19 mouse cellular contexts compared by ENCODE assay signal in genomic region chr11:115508061-115508460, GRCm38 (mm10). TPM values are rescaled to one million over a fixed set of nuclear protein-coding genes. Genes with fewer than 3 reads are reported as not detected.
DNase-seq lines count a peak whose midpoint lies in the region; ATAC-seq lines count a peak whose summit lies in the region.
"Had no signal": no experiment of that assay in that cellular context is flagged by ENCODE, and none has a peak within 500 bp of the region (broad histone marks: within the 10 kb centered on the region; RNA-seq: fewer than 3 reads in every experiment).

No protein-coding gene starts in this region.

- peaks cover 48% of the 10 kb centered on the region for H3K4me1 ChIP-seq in hindbrain, embryonic 14.5 days (replicated peaks; ENCODE audit: control insufficient read depth, insufficient read depth, low read length)
- peaks cover 43% of the 10 kb centered on the region for H3K4me1 ChIP-seq in hindbrain, embryonic 16.5 days (ENCODE audit: control insufficient read depth, insufficient read depth, low read depth, low read length)

- H3K36me3 ChIP-seq in hindbrain, embryonic 14.5 days (replicated peaks; ENCODE audit: control insufficient read depth, insufficient read depth): peaks cover 21% of the 10 kb centered on the region; the same call in 1 of the 2 replicates
- no peaks in the 10 kb centered on the region; the same call in 1 of the 2 replicates for H3K36me3 ChIP-seq in hindbrain, embryonic 16.5 days (ENCODE audit: control insufficient read depth, insufficient read depth, low read length)
- H3K36me3 ChIP-seq in splenic B cell, adult 2 months (ENCODE audit: control insufficient read depth, insufficient read depth, low read length, poor library complexity, severe bottlenecking): no peaks in the 10 kb centered on the region
- H3K36me3 ChIP-seq: intestine, embryonic 15.5 days had no signal

- H3K27ac ChIP-seq in hindbrain, embryonic 14.5 days: no peak overlapping the region
- no peak overlapping the region for H3K27ac ChIP-seq in hindbrain, embryonic 16.5 days (ENCODE audit: low read depth, low read length)
- H3K27ac ChIP-seq: embryonic facial prominence, embryonic 13.5 days; gastrocnemius, adult 2 months; neural tube, embryonic 13.5 days had no signal

- H3K4me3 ChIP-seq in hindbrain, embryonic 14.5 days (replicated peaks; ENCODE audit: low read length): no peak overlapping the region
- H3K4me3 ChIP-seq in hindbrain, embryonic 16.5 days (ENCODE audit: low read length): no peak overlapping the region
- H3K4me3 ChIP-seq: embryonic facial prominence, embryonic 13.5 days; gastrocnemius, adult 2 months; intestine, embryonic 15.5 days; neural tube, embryonic 13.5 days had no signal

- no peaks in the 10 kb centered on the region for H3K27me3 ChIP-seq in hindbrain, embryonic 14.5 days (ENCODE audit: control insufficient read depth, insufficient read depth, low read length)
- no peaks in the 10 kb centered on the region for H3K27me3 ChIP-seq in hindbrain, embryonic 16.5 days (replicated peaks; ENCODE audit: control insufficient read depth, insufficient read depth, low read length)
- H3K27me3 ChIP-seq in splenic B cell, adult 2 months (ENCODE audit: control insufficient read depth, insufficient read depth, low read length, poor library complexity, severe bottlenecking): no peaks in the 10 kb centered on the region
- H3K27me3 ChIP-seq: embryonic facial prominence, embryonic 13.5 days; intestine, embryonic 15.5 days; neural tube, embryonic 13.5 days had no signal

- H3K4me2 ChIP-seq in hindbrain, embryonic 14.5 days (replicated peaks): no peak overlapping the region; the same call in 1 of the 2 replicates
- no peak overlapping the region for H3K4me2 ChIP-seq in hindbrain, embryonic 16.5 days (ENCODE audit: low read length)
- H3K4me2 ChIP-seq: embryonic facial prominence, embryonic 13.5 days; midbrain, embryonic 11.5 days had no signal

- no peak for DNase-seq in hindbrain, embryonic 14.5 days (ENCODE audit: low spot score)
- peak; percentile 72 for DNase-seq in CD4-positive, CD25-positive, alpha-beta regulatory T cell, adult 2 months (ENCODE audit: low read depth, low spot score)
- peak; percentile 26 for DNase-seq in splenic B cell, adult 2 months (ENCODE audit: low read depth, low spot score)
- DNase-seq in ovary, postnatal 36 days (ENCODE audit: low spot score): no peak
- DNase-seq in layer of hippocampus, adult 18-20 months (ENCODE audit: low spot score in 2 of 2): no peak
- DNase-seq: cerebellum, postnatal 10 days; gastrocnemius, adult 2 months; heart, postnatal 14 days; lung, adult 18-20 months had no signal

- peak overlapping the region; percentile 24; the same call in 1 of the 2 replicates for H3K9ac ChIP-seq in hindbrain, embryonic 14.5 days
- no peak overlapping the region for H3K9ac ChIP-seq in hindbrain, embryonic 16.5 days (ENCODE audit: low read depth, low read length)

- H3K9me3 ChIP-seq in hindbrain, embryonic 14.5 days (ENCODE audit: control insufficient read depth, low read length): no peaks in the 10 kb centered on the region
- H3K9me3 ChIP-seq in hindbrain, embryonic 16.5 days (ENCODE audit: control insufficient read depth, low read length): no peaks in the 10 kb centered on the region
- H3K9me3 ChIP-seq: embryonic facial prominence, embryonic 13.5 days; intestine, embryonic 15.5 days; neural tube, embryonic 13.5 days had no signal

- no peak for ATAC-seq in hindbrain, embryonic 14.5 days (ENCODE audit: low FRiP score)
- no peak for ATAC-seq in hindbrain, embryonic 16.5 days
- ATAC-seq in inflammation-experienced regulatory T-cells, adult 6 months: peak; percentile 76
- ATAC-seq in granulocyte monocyte progenitor cell, adult 5-6 weeks (replicated peaks; ENCODE audit: poor library complexity, severe bottlenecking): no peak
- ATAC-seq: forebrain, embryonic 14.5 days; intestine, embryonic 15.5 days had no signal

- 86% methylated on average over 2 of the region's 2 CpGs for WGBS in hindbrain, embryonic 14.5 days
- 83% methylated on average over 2 of the region's 2 CpGs for WGBS in hindbrain, embryonic 16.5 days

RNA-seq across cellular contexts. Expression of gene Jpt1, which starts 6.1 kb away (rescaled TPM):
- 1,350 and 1,384 TPM in 2 replicates for polyA plus RNA-seq in hindbrain, embryonic 14.5 days (2014; fragmentation: Nextera tagmentation; extraction: Ambion mirVana)
- 1,336 TPM in 2 replicates for polyA plus RNA-seq in hindbrain, embryonic 16.5 days (2015; fragmentation: Nextera tagmentation; extraction: Ambion mirVana)
- polyA plus RNA-seq in inflammation-experienced regulatory T-cells, adult 6 months (2017; shearing (Covaris generic)): 100 to 1,000 TPM; 619 to 638 (median 633) TPM
- 100 to 1,000 TPM; 136 to 139 TPM for total RNA-seq in layer of hippocampus, adult 18-20 months (2021)
- total RNA-seq in granulocyte monocyte progenitor cell, adult 5-6 weeks (2014; fragmentation: Nextera tagmentation): 100 and 137 TPM in 2 replicates
- total RNA-seq in granulocyte monocyte progenitor cell, adult 5-6 weeks (2017): 136 and 149 TPM in 2 replicates

RNA-seq across cellular contexts. Expression of gene Nt5c, which starts 16.4 kb away (rescaled TPM):
- 85.3 and 98.0 TPM in 2 replicates for polyA plus RNA-seq in hindbrain, embryonic 14.5 days (2014; fragmentation: Nextera tagmentation; extraction: Ambion mirVana)
- polyA plus RNA-seq in hindbrain, embryonic 16.5 days (2015; fragmentation: Nextera tagmentation; extraction: Ambion mirVana): 95.8 and 104 TPM in 2 replicates
- polyA plus RNA-seq in inflammation-experienced regulatory T-cells, adult 6 months (2017; shearing (Covaris generic)): 100 to 1,000 TPM; 242 to 269 (median 245) TPM
- 10 to 100 TPM; 66.5 to 66.8 TPM for total RNA-seq in layer of hippocampus, adult 18-20 months (2021)
- total RNA-seq in granulocyte monocyte progenitor cell, adult 5-6 weeks (2014; fragmentation: Nextera tagmentation): 75.8 and 96.5 TPM in 2 replicates
- 113 and 118 TPM in 2 replicates for total RNA-seq in granulocyte monocyte progenitor cell, adult 5-6 weeks (2017)

RNA-seq across cellular contexts. Expression of gene Sumo2, which starts 28.0 kb away (rescaled TPM):
- 968 and 989 TPM in 2 replicates for polyA plus RNA-seq in hindbrain, embryonic 14.5 days (2014; fragmentation: Nextera tagmentation; extraction: Ambion mirVana)
- polyA plus RNA-seq in hindbrain, embryonic 16.5 days (2015; fragmentation: Nextera tagmentation; extraction: Ambion mirVana): 847 and 892 TPM in 2 replicates
- polyA plus RNA-seq in inflammation-experienced regulatory T-cells, adult 6 months (2017; shearing (Covaris generic)): 100 to 1,000 TPM; 668 to 906 (median 737) TPM
- 100 to 1,000 TPM; 307 to 316 TPM for total RNA-seq in layer of hippocampus, adult 18-20 months (2021)
- total RNA-seq in granulocyte monocyte progenitor cell, adult 5-6 weeks (2014; fragmentation: Nextera tagmentation): 482 and 644 TPM in 2 replicates
- 590 and 678 TPM in 2 replicates for total RNA-seq in granulocyte monocyte progenitor cell, adult 5-6 weeks (2017)

RNA-seq across cellular contexts. Expression of gene Armc7, which starts 32.6 kb away (rescaled TPM):
- 14.2 and 14.8 TPM in 2 replicates for polyA plus RNA-seq in hindbrain, embryonic 14.5 days (2014; fragmentation: Nextera tagmentation; extraction: Ambion mirVana)
- 16.8 and 19.4 TPM in 2 replicates for polyA plus RNA-seq in hindbrain, embryonic 16.5 days (2015; fragmentation: Nextera tagmentation; extraction: Ambion mirVana)
- polyA plus RNA-seq in inflammation-experienced regulatory T-cells, adult 6 months (2017; shearing (Covaris generic)): 10 to 100 TPM; 68.2 to 95.6 (median 70.3) TPM
- total RNA-seq in layer of hippocampus, adult 18-20 months (2021): 10 to 100 TPM; 11.4 to 13.8 TPM
- total RNA-seq in granulocyte monocyte progenitor cell, adult 5-6 weeks (2014; fragmentation: Nextera tagmentation): 5.1 and 5.2 TPM in 2 replicates
- 2.6 and 4.1 TPM in 2 replicates for total RNA-seq in granulocyte monocyte progenitor cell, adult 5-6 weeks (2017)

RNA-seq across cellular contexts. Expression of gene Slc16a5, which starts 45.8 kb away (rescaled TPM):
- polyA plus RNA-seq in hindbrain, embryonic 14.5 days (2014; fragmentation: Nextera tagmentation; extraction: Ambion mirVana): 0.18 TPM in 1 of 2 replicates, not detected in the other
- 0.34 and 0.46 TPM in 2 replicates for polyA plus RNA-seq in hindbrain, embryonic 16.5 days (2015; fragmentation: Nextera tagmentation; extraction: Ambion mirVana)
- polyA plus RNA-seq in inflammation-experienced regulatory T-cells, adult 6 months (2017; shearing (Covaris generic)): 1 to 10 TPM; 1.1 to 3.5 (median 2.8) TPM
- total RNA-seq in layer of hippocampus, adult 18-20 months (2021): not detected
- not detected in 2 replicates for total RNA-seq in granulocyte monocyte progenitor cell, adult 5-6 weeks (2014; fragmentation: Nextera tagmentation)
- not detected in 2 replicates for total RNA-seq in granulocyte monocyte progenitor cell, adult 5-6 weeks (2017)
- total RNA-seq: gastrocnemius, adult 2 months; left cerebral cortex, adult 8-10 months had no signal
- polyA plus RNA-seq: brain, embryonic 14.5 days; forebrain, embryonic 14.5 days; midbrain, embryonic 11.5 days had no signal

Comparison
In these comparisons a context has a peak if more than half of its experiments do, and no peak if none do; other contexts are left out.
1. DNase-seq: peak in CD4-positive, CD25-positive, alpha-beta regulatory T cell, adult 2 months (single experiment) and splenic B cell, adult 2 months (single experiment); none in hindbrain, embryonic 14.5 days (single experiment), ovary, postnatal 36 days (single experiment) and layer of hippocampus, adult 18-20 months (0 of 2).